Mouse (Mus musculus) liver, adult 2 months (tissue): ENCODE measurements around the gene Zfp870.

Experiments used
- CTCF ChIP-seq: fragments of 200-500 bp; IDR thresholded peaks from 2 replicates; pipeline ENCODE4 v1.5.1; 2011; ENCODE audit warnings: low read depth, low read length, control low read depth
- POLR2A ChIP-seq: fragments of 200-500 bp; IDR thresholded peaks from 2 replicates; pipeline ENCODE4 v1.6.1; 2011; ENCODE audit warnings: low read length, control low read depth; ENCODE audit not compliant: insufficient read depth; ENCODE audit errors: extremely low read depth

- TF ChIP-seq CTCF (no peak), POLR2A (no peak)
These were observed 24.6 kb upstream of the Zfp870 start for GRCm38 (mm10) chr17:32916075-32916474.
